Mouse (Mus musculus) embryonic fibroblast, embryonic 13.5 days (primary cell): ENCODE measurements at regions not wholly inside any gene's neighbourhood (a gene's known extent, or its start where the extent isn't known, plus 50 kb on each side); places are given as distances from the start of the nearest gene placed in this dataset.

Experiments
- H3K27ac ChIP-seq: 2 replicates; pipeline ENCODE4 v1.5.1; 2012; ENCODE audit warnings: low read length, control low read depth, inconsistent platforms; ENCODE audit not compliant: insufficient read depth
- H3K4me1 ChIP-seq: 2 replicates; pipeline ENCODE4 v1.6.1; 2011; ENCODE audit warnings: low read length; ENCODE audit not compliant: control insufficient read depth, insufficient read depth
- H3K4me3 ChIP-seq: 2 replicates; pipeline ENCODE4 v1.5.1; 2011; ENCODE audit warnings: mild to moderate bottlenecking, control low read depth, low read length; ENCODE audit not compliant: insufficient read depth
- CTCF ChIP-seq: IDR thresholded peaks from 2 replicates; pipeline ENCODE4 v1.5.1; 2011; ENCODE audit warnings: mild to moderate bottlenecking, control low read depth, low read length, moderate library complexity, borderline replicate concordance; ENCODE audit not compliant: insufficient read depth
- POLR2A ChIP-seq: IDR thresholded peaks from 2 replicates; pipeline ENCODE4 v1.6.1; 2011; ENCODE audit warnings: low read depth, mild to moderate bottlenecking, control low read depth, low read length, moderate library complexity

- H3K27ac ChIP-seq = no peak overlapping the region
- no peaks in the 10 kb centered on the region for H3K4me1 ChIP-seq
- H3K4me3 ChIP-seq = no peak overlapping the region
- TF ChIP-seq POLR2A (no peak), CTCF (no peak)
Measured at GRCm38 (mm10) chr2:159134042-159134441, 339.4 kb downstream of the Dhx35 start.

- H3K4me3 ChIP-seq = no peak overlapping the region
- no peaks in the 10 kb centered on the region for H3K4me1 ChIP-seq
- TF ChIP-seq CTCF (no peak), POLR2A (no peak)
- no peak overlapping the region for H3K27ac ChIP-seq
Measured at GRCm38 (mm10) chr2:159138603-159139002, 344.0 kb downstream of the Dhx35 start.

GRCm38 (mm10) chr2:159145980-159146379, 351.4 kb downstream of the Dhx35 start:
- TF ChIP-seq CTCF (no peak), POLR2A (no peak)
- Histone ChIP-seq H3K4me1 (no peaks in the 10 kb centered on the region), H3K4me3 (no peak overlapping the region), H3K27ac (no peak overlapping the region)

- Histone ChIP-seq H3K4me1 (no peaks in the 10 kb centered on the region), H3K4me3 (no peak overlapping the region), H3K27ac (no peak overlapping the region)
- peak; percentile 52 for TF ChIP-seq CTCF
- no peak for TF ChIP-seq POLR2A
Measured at GRCm38 (mm10) chr2:159163985-159164384, 369.4 kb downstream of the Dhx35 start.

GRCm38 (mm10) chr2:159168553-159169064, 374.0 kb downstream of the Dhx35 start:
- Histone ChIP-seq H3K27ac (no peak overlapping the region), H3K4me1 (no peaks in the 10 kb centered on the region), H3K4me3 (no peak overlapping the region)
- TF ChIP-seq CTCF (no peak), POLR2A (no peak)

- Histone ChIP-seq H3K27ac (no peak overlapping the region), H3K4me1 (no peaks in the 10 kb centered on the region), H3K4me3 (no peak overlapping the region)
- TF ChIP-seq CTCF (no peak), POLR2A (no peak)
Measured at GRCm38 (mm10) chr2:159196156-159196555, 401.5 kb downstream of the Dhx35 start.

- TF ChIP-seq CTCF (no peak), POLR2A (no peak)
- Histone ChIP-seq H3K4me1 (no peaks in the 10 kb centered on the region), H3K4me3 (no peak overlapping the region), H3K27ac (no peak overlapping the region)
Measured at GRCm38 (mm10) chr2:159232266-159232665, 437.7 kb downstream of the Dhx35 start.

- Histone ChIP-seq H3K4me1 (no peaks in the 10 kb centered on the region), H3K4me3 (no peak overlapping the region), H3K27ac (no peak overlapping the region)
- no peak for TF ChIP-seq CTCF
- no peak for TF ChIP-seq POLR2A
Measured at GRCm38 (mm10) chr2:159235000-159235399, 440.4 kb downstream of the Dhx35 start.

GRCm38 (mm10) chr2:159250065-159250464, 455.5 kb downstream of the Dhx35 start:
- H3K4me1 ChIP-seq = no peaks in the 10 kb centered on the region
- no peak overlapping the region for H3K4me3 ChIP-seq
- TF ChIP-seq CTCF (no peak), POLR2A (no peak)
- no peak overlapping the region for H3K27ac ChIP-seq

GRCm38 (mm10) chr2:159250993-159251665, 456.5 kb downstream of the Dhx35 start:
- no peak overlapping the region for H3K27ac ChIP-seq

More at GRCm38 (mm10) chr2:159250993-159251665, 456.5 kb downstream of the Dhx35 start:
- Histone ChIP-seq H3K4me3 (no peak overlapping the region), H3K4me1 (no peaks in the 10 kb centered on the region)
- no peak for TF ChIP-seq CTCF
- TF ChIP-seq POLR2A = no peak
